Mouse (Mus musculus) induced T-regulatory cell, adult 2 months (primary cell): ENCODE measurements around the gene Syt13.

Experiments
- DNase-seq: peaks from one replicate; pipeline ENCODE4 v3.0.0-alpha.2; 2012; ENCODE audit warnings: low read depth

Syt13 gene

GRCm38 (mm10) chr2:92964345-92964744 is 49.4 kb downstream of the Syt13 start:
- DNase-seq: no peak

GRCm38 (mm10) chr2:92966257-92966656 is 51.4 kb downstream of the Syt13 start:
- no peak for DNase-seq

- no peak for DNase-seq
Observed at GRCm38 (mm10) chr2:92967032-92967838, 52.3 kb downstream of the Syt13 start.

- no peak for DNase-seq
Observed at GRCm38 (mm10) chr2:92967839-92968166, 52.9 kb downstream of the Syt13 start.

GRCm38 (mm10) chr2:92971069-92971468 is 56.2 kb downstream of the Syt13 start:
- no peak for DNase-seq

GRCm38 (mm10) chr2:92971536-92971935 is 56.6 kb downstream of the Syt13 start:
- no peak for DNase-seq

- no peak for DNase-seq
Observed at GRCm38 (mm10) chr2:92972071-92972470, 57.2 kb downstream of the Syt13 start.

- no peak for DNase-seq
Observed at GRCm38 (mm10) chr2:92973646-92974045, 58.7 kb downstream of the Syt13 start.

- no peak for DNase-seq
Observed at GRCm38 (mm10) chr2:92975031-92975790, 60.3 kb downstream of the Syt13 start.

- DNase-seq: no peak
Observed at GRCm38 (mm10) chr2:92980165-92980564, 65.3 kb downstream of the Syt13 start.

GRCm38 (mm10) chr2:92982591-92983272 is 67.8 kb downstream of the Syt13 start:
- no peak for DNase-seq

- DNase-seq: no peak
Observed at GRCm38 (mm10) chr2:92983273-92983620, 68.3 kb downstream of the Syt13 start.

- no peak for DNase-seq
Observed at GRCm38 (mm10) chr2:92984321-92985108, 69.6 kb downstream of the Syt13 start.

GRCm38 (mm10) chr2:92985171-92985570 is 70.3 kb downstream of the Syt13 start:
- no peak for DNase-seq

- DNase-seq: no peak
Observed at GRCm38 (mm10) chr2:92985600-92985999, 70.7 kb downstream of the Syt13 start.

GRCm38 (mm10) chr2:92987108-92987618 is 72.3 kb downstream of the Syt13 start:
- no peak for DNase-seq

GRCm38 (mm10) chr2:92987901-92988631 is 73.2 kb downstream of the Syt13 start:
- DNase-seq: peak; percentile 49

GRCm38 (mm10) chr2:92989593-92989992 is 74.7 kb downstream of the Syt13 start:
- no peak for DNase-seq

- DNase-seq: no peak
Observed at GRCm38 (mm10) chr2:92991976-92992375, 77.1 kb downstream of the Syt13 start.

GRCm38 (mm10) chr2:93005028-93005427 is 90.1 kb downstream of the Syt13 start:
- DNase-seq: no peak
